Mouse (Mus musculus) testis, postnatal 14 days (tissue): ENCODE data around the gene Olfr681.
"Not testable (repeated sequence)": the region's sequence is repeated elsewhere in the genome, so short reads cannot be mapped to it uniquely, and the experiment has no call there.

Experiments
- DNase-seq: peaks from one replicate; pipeline ENCODE4 v3.0.0; 2021; ENCODE audit warnings: low spot score

The Olfr681 gene

GRCm38 (mm10) chr7:105116536-105116935, at the start of gene Olfr681:
Gene Olfr681, plus strand, starts transcription at chr7:105116836.
- DNase-seq = no peak

- no peak for DNase-seq
Measured at GRCm38 (mm10) chr7:105080905-105081304, 35.7 kb upstream of the Olfr681 start, which contains the start of gene Olfr679. Gene Olfr679, plus strand, starts transcription at chr7:105081205.

- not testable (repeated sequence) for DNase-seq
Measured at GRCm38 (mm10) chr7:105092717-105093116, 23.9 kb upstream of the Olfr681 start, which contains the start of gene Olfr680-ps1. Gene Olfr680-ps1, minus strand, starts transcription at chr7:105092817.

GRCm38 (mm10) chr7:105141275-105141674, 24.6 kb downstream of the Olfr681 start:
- no peak for DNase-seq

GRCm38 (mm10) chr7:105146912-105147311, 30.3 kb downstream of the Olfr681 start, which contains the start of gene Olfr683:
Gene Olfr683, minus strand, starts transcription at chr7:105147012.
- no peak for DNase-seq

- DNase-seq = no peak
Measured at GRCm38 (mm10) chr7:105163553-105163952, 46.9 kb downstream of the Olfr681 start, which contains the start of gene Olfr684. Gene Olfr684, minus strand, starts transcription at chr7:105163653.

GRCm38 (mm10) chr7:105170773-105171172, 54.1 kb downstream of the Olfr681 start:
- no peak for DNase-seq
